Mouse (Mus musculus): ENCODE measurements at regions not wholly inside any gene's neighbourhood (a gene's known extent, or its start where the extent isn't known, plus 50 kb on each side); places are given as distances from the start of the nearest gene placed in this dataset.

- TF ChIP-seq CTCF (conservative IDR thresholded peaks at IDR 0.05; ENCODE audit: insufficient read depth, insufficient read length, low read depth, low read length) (no peak), POLR2A (IDR thresholded peaks at IDR 0.05; ENCODE audit: low read depth, low read length) (no peak)
These were observed 294.0 kb upstream of the Arglu1 start for GRCm38 (mm10) chr8:8984159-8984828.

Measured in kidney, adult 2 months (tissue).